Mouse (Mus musculus): ENCODE measurements at regions not wholly inside any gene's neighbourhood (a gene's known extent, or its start where the extent isn't known, plus 50 kb on each side); places are given as distances from the start of the nearest gene placed in this dataset.

- no peak for DNase-seq (ENCODE audit: low spot score)
Measured at GRCm38 (mm10) chr13:119140436-119140835, 288.0 kb upstream of the Paip1 start.

GRCm38 (mm10) chr13:119143351-119143750, 285.1 kb upstream of the Paip1 start:
- DNase-seq (ENCODE audit: low spot score) = no peak

- no peak for DNase-seq (ENCODE audit: low spot score)
Measured at GRCm38 (mm10) chr13:119145713-119146112, 282.7 kb upstream of the Paip1 start.

GRCm38 (mm10) chr13:119147701-119148100, 280.7 kb upstream of the Paip1 start:
- no peak for DNase-seq (ENCODE audit: low spot score)

GRCm38 (mm10) chr13:119149141-119149540, 279.3 kb upstream of the Paip1 start:
- DNase-seq (ENCODE audit: low spot score) = no peak

GRCm38 (mm10) chr13:119150847-119151548, 277.4 kb upstream of the Paip1 start:
- DNase-seq (ENCODE audit: low spot score) = no peak

- DNase-seq (ENCODE audit: low spot score) = no peak
Measured at GRCm38 (mm10) chr13:119177753-119178152, 250.6 kb upstream of the Paip1 start.

- no peak for DNase-seq (ENCODE audit: low spot score)
Measured at GRCm38 (mm10) chr13:119178212-119178611, 250.2 kb upstream of the Paip1 start.

GRCm38 (mm10) chr13:119179157-119179920, 249.1 kb upstream of the Paip1 start:
- no peak for DNase-seq (ENCODE audit: low spot score)

- DNase-seq (ENCODE audit: low spot score) = no peak
Measured at GRCm38 (mm10) chr13:119184322-119184877, 244.0 kb upstream of the Paip1 start.

- DNase-seq (ENCODE audit: low spot score) = no peak
Measured at GRCm38 (mm10) chr13:119185567-119186143, 242.7 kb upstream of the Paip1 start.

- no peak for DNase-seq (ENCODE audit: low spot score)
Measured at GRCm38 (mm10) chr13:119231556-119231955, 196.8 kb upstream of the Paip1 start.

- no peak for DNase-seq (ENCODE audit: low spot score)
Measured at GRCm38 (mm10) chr13:119232100-119233029, 196.0 kb upstream of the Paip1 start.

GRCm38 (mm10) chr13:119233030-119233385, 195.4 kb upstream of the Paip1 start:
- no peak for DNase-seq (ENCODE audit: low spot score)

GRCm38 (mm10) chr13:119233869-119234268, 194.5 kb upstream of the Paip1 start:
- DNase-seq (ENCODE audit: low spot score) = no peak

GRCm38 (mm10) chr13:119242358-119242757, 186.0 kb upstream of the Paip1 start:
- no peak for DNase-seq (ENCODE audit: low spot score)

GRCm38 (mm10) chr13:119247101-119247500, 181.3 kb upstream of the Paip1 start:
- no peak for DNase-seq (ENCODE audit: low spot score)

GRCm38 (mm10) chr13:119252006-119252405, 176.4 kb upstream of the Paip1 start:
- no peak for DNase-seq (ENCODE audit: low spot score)

GRCm38 (mm10) chr13:119256350-119256749, 172.1 kb upstream of the Paip1 start:
- DNase-seq (ENCODE audit: low spot score) = no peak

- DNase-seq (ENCODE audit: low spot score) = no peak
Measured at GRCm38 (mm10) chr13:119258515-119258914, 169.9 kb upstream of the Paip1 start.

GRCm38 (mm10) chr13:119263561-119263960, 164.8 kb upstream of the Paip1 start:
- no peak for DNase-seq (ENCODE audit: low spot score)
